Mouse (Mus musculus): ENCODE data around the gene Slc25a13. TPM values are rescaled to one million over a fixed set of nuclear protein-coding genes. Genes with fewer than 3 reads are reported as not detected.

Gene Slc25a13
- total and polyA plus RNA-seq, 3 experiments = 15.6 to 16.7 TPM; not detected in 1

DNA sequence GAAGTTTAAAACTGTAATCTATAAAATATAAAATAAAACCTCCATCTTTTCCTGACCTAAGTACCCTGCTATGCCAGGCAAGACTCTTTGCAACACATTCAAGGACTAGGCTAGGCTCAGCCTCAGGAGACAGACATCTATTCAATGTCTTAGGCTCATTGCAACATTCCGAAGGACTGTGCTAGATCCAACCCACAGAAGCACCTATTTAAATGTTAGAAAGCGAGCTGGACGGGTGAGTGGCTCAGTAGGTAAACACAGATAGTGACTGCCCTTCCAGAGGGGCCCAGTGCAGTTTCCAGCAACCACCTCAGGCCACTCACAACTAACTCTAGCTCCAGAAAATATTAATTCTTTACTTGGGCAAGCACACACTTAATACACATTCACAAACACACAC is 123.5 kb downstream of the Slc25a13 start:
- DNase-seq (ENCODE audit: low read depth, low spot score) = no peak
- H3K36me3 ChIP-seq (ENCODE audit: control insufficient read depth in 1 of 2, insufficient read depth in 2 of 2, low read length in 2 of 2) = no peaks in the 10 kb centered on the region
- no peaks in the 10 kb centered on the region for H3K79me2 ChIP-seq (ENCODE audit: control insufficient read depth, insufficient read depth, low read length, poor library complexity)
- H3K4me3 ChIP-seq (ENCODE audit: control insufficient read depth in 1 of 2, insufficient read depth in 1 of 2, low read depth in 2 of 2, low read length in 2 of 2) = no peak overlapping the region
- H3K27ac ChIP-seq (ENCODE audit: control insufficient read depth, low read depth, low read length) = no peak overlapping the region
- H3K4me1 ChIP-seq (ENCODE audit: control insufficient read depth in 1 of 2, insufficient read depth in 2 of 2, low read length in 2 of 2) = no peaks in the 10 kb centered on the region
- H3K27me3 ChIP-seq (ENCODE audit: control insufficient read depth in 1 of 2, insufficient read depth in 2 of 2, low read length in 2 of 2) = no peaks in the 10 kb centered on the region
- TF ChIP-seq USF2 (IDR thresholded peaks at IDR 0.05; ENCODE audit: borderline replicate concordance in 1 of 2, insufficient read depth in 1 of 2, low read depth in 1 of 2, low read length in 2 of 2) = no peak
- TF ChIP-seq EP300 (IDR thresholded peaks at IDR 0.05; ENCODE audit: low read depth in 1 of 2, low read length in 2 of 2) = no peak
- TF ChIP-seq NELFE (IDR thresholded peaks at IDR 0.05; ENCODE audit: low read depth, low read length) = no peak
- no peak for TF ChIP-seq ZC3H11A (IDR thresholded peaks at IDR 0.05; ENCODE audit: low read depth, low read length)
- TF ChIP-seq CHD1 (IDR thresholded peaks at IDR 0.05; ENCODE audit: low read depth, low read length) = no peak
- no peak for TF ChIP-seq MYC (IDR thresholded peaks at IDR 0.05; ENCODE audit: low read depth, low read length)
- TF ChIP-seq POLR2AphosphoS2 (IDR thresholded peaks at IDR 0.05; ENCODE audit: low read length) = no peak
- TF ChIP-seq ZNF384 (IDR thresholded peaks at IDR 0.05; ENCODE audit: low read depth, low read length) = no peak
- no peak for TF ChIP-seq SIN3A (IDR thresholded peaks at IDR 0.05; ENCODE audit: low read length)
- TF ChIP-seq POLR2A (IDR thresholded peaks at IDR 0.05; ENCODE audit: control insufficient read depth in 1 of 2, insufficient read depth in 1 of 2, low read depth in 1 of 2, low read length in 2 of 2, poor library complexity in 1 of 2) = no peak
- no peak for TF ChIP-seq MYB (IDR thresholded peaks at IDR 0.05; ENCODE audit: low read depth, low read length)
- TF ChIP-seq GATA1 (IDR thresholded peaks at IDR 0.05; ENCODE audit: low read depth, low read length) = no peak
- no peak for TF ChIP-seq BHLHE40 (IDR thresholded peaks at IDR 0.05; ENCODE audit: borderline replicate concordance, low read depth, low read length)
- no peak for TF ChIP-seq MXI1 (IDR thresholded peaks at IDR 0.05; ENCODE audit: low read depth, low read length)
- TF ChIP-seq TBP (IDR thresholded peaks at IDR 0.05; ENCODE audit: low read depth, low read length) = no peak
- TF ChIP-seq ETS1 (IDR thresholded peaks at IDR 0.05; ENCODE audit: low read depth, low read length) = no peak
- TF ChIP-seq E2F4 (IDR thresholded peaks at IDR 0.05; ENCODE audit: borderline replicate concordance, low read depth, low read length) = no peak
- H3K9me3 ChIP-seq (replicated peaks; ENCODE audit: insufficient read depth, low read length) = no peaks in the 10 kb centered on the region
- H3K9ac ChIP-seq (ENCODE audit: control insufficient read depth, low read depth, low read length, poor library complexity, severe bottlenecking) = no peak overlapping the region

DNA sequence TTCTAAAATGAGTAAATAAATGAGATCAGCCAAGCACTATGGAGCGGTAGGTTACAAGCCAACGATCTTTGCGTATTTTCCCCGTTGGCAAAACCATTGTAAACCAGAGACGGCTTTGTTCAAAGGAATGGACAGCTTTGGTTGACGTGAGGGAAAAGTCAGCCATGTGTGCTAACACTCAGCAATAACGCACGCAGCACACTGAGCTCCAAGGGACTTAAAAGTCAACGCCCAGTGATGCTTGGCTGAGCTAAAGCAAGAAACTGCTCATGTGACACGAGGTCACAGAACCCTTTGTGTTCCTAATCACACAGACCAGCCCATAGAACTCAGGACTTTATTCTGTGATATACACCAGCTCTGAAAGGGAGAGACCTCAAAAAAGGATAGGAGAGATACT is 124.5 kb downstream of the Slc25a13 start:
- H3K9me3 ChIP-seq (replicated peaks; ENCODE audit: insufficient read depth, low read length) = no peaks in the 10 kb centered on the region
- H3K27me3 ChIP-seq (ENCODE audit: control insufficient read depth in 1 of 2, insufficient read depth in 2 of 2, low read length in 2 of 2) = no peaks in the 10 kb centered on the region
- H3K79me2 ChIP-seq (ENCODE audit: control insufficient read depth, insufficient read depth, low read length, poor library complexity) = no peaks in the 10 kb centered on the region
- DNase-seq (ENCODE audit: low read depth, low spot score) = no peak
- H3K27ac ChIP-seq (ENCODE audit: control insufficient read depth, low read depth, low read length) = no peak overlapping the region
- H3K4me1 ChIP-seq (ENCODE audit: control insufficient read depth in 1 of 2, insufficient read depth in 2 of 2, low read length in 2 of 2) = no peaks in the 10 kb centered on the region
- H3K4me3 ChIP-seq (ENCODE audit: control insufficient read depth in 1 of 2, insufficient read depth in 1 of 2, low read depth in 2 of 2, low read length in 2 of 2) = no peak overlapping the region
- H3K9ac ChIP-seq (ENCODE audit: control insufficient read depth, low read depth, low read length, poor library complexity, severe bottlenecking) = no peak overlapping the region
- no peaks in the 10 kb centered on the region for H3K36me3 ChIP-seq (ENCODE audit: control insufficient read depth in 1 of 2, insufficient read depth in 2 of 2, low read length in 2 of 2)
- TF ChIP-seq MXI1 (IDR thresholded peaks at IDR 0.05; ENCODE audit: low read depth, low read length) = no peak
- TF ChIP-seq NELFE (IDR thresholded peaks at IDR 0.05; ENCODE audit: low read depth, low read length) = no peak
- TF ChIP-seq NRF1 (IDR thresholded peaks at IDR 0.05; ENCODE audit: insufficient read depth, low read depth, low read length, poor library complexity, severe bottlenecking) = no peak
- no peak for TF ChIP-seq TCF12 (IDR thresholded peaks at IDR 0.05; ENCODE audit: low read depth, low read length)
- TF ChIP-seq GABPA (IDR thresholded peaks at IDR 0.05; ENCODE audit: low read depth, low read length) = no peak
- TF ChIP-seq POLR2A (IDR thresholded peaks at IDR 0.05; ENCODE audit: control insufficient read depth in 1 of 2, insufficient read depth in 1 of 2, low read depth in 1 of 2, low read length in 2 of 2, poor library complexity in 1 of 2) = no peak
